ENCODE assay signal across 8 mouse cellular contexts in the genomic region with DNA sequence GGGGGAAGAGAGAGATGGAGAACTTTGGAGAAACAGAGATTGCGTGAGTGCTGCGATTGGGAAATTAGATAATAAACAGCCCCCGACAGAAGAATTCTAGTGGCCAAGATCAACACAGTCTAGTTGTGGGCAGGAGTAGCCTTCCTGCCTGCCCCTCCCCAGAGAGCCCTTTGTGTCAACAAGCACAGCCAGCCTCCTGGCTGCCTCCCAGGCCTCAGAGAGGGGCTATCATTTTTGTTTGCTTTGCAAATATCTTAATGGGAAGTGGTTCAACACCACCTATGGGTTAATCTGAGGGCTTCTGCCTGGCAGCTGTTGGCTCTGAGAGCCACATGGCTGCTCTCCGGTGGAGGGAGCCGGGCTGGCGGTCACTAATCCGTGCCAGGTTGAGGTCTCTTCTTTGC.
DNase-seq lines count a peak whose midpoint lies in the region; ATAC-seq lines count a peak whose summit lies in the region.

No protein-coding gene starts in this region.

- peak; percentile 45 for DNase-seq in cerebellum, adult 9-11 months
- DNase-seq in embryo, embryonic 10 days (ENCODE audit: low spot score) = peak; percentile 52
- peak; percentile 6 for DNase-seq in heart, postnatal 25 days (ENCODE audit: low spot score)
- no peak for DNase-seq in spleen, postnatal 14 days (ENCODE audit: low spot score in 2 of 2)
- DNase-seq in left cerebral cortex, postnatal 14 days (ENCODE audit: low spot score in 2 of 2) = no peak

- 33% methylated on average over 7 of the region's 7 CpGs for WGBS in limb, embryonic 15.5 days
- WGBS in neural tube, embryonic 14.5 days = 47% methylated on average over 7 of the region's 7 CpGs

- H3K4me1 ChIP-seq in limb, embryonic 15.5 days = peaks cover 15% of the 10 kb centered on the region
- H3K4me1 ChIP-seq in neural tube, embryonic 14.5 days (ENCODE audit: control insufficient read depth, insufficient read depth, low read length) = no peaks in the 10 kb centered on the region

- no peak overlapping the region for H3K4me3 ChIP-seq in limb, embryonic 15.5 days
- H3K4me3 ChIP-seq in neural tube, embryonic 14.5 days (ENCODE audit: low read depth, low read length) = no peak overlapping the region

- H3K9ac ChIP-seq in limb, embryonic 15.5 days = no peak overlapping the region
- no peak overlapping the region for H3K9ac ChIP-seq in neural tube, embryonic 14.5 days (replicated peaks; ENCODE audit: low read depth, low read length)

- peak overlapping the region; percentile 15; the same call in 1 of the 2 replicates for H3K4me2 ChIP-seq in limb, embryonic 15.5 days
- H3K4me2 ChIP-seq in neural tube, embryonic 14.5 days (ENCODE audit: low read depth, low read length) = 0 out of 2 replicates have a peak overlapping the region, but pooled peaks have one; percentile 4

- H3K27me3 ChIP-seq in limb, embryonic 15.5 days = peaks cover 12% of the 10 kb centered on the region; the same call in 1 of the 2 replicates
- H3K27me3 ChIP-seq in neural tube, embryonic 14.5 days (ENCODE audit: control insufficient read depth, insufficient read depth, low read length) = no peaks in the 10 kb centered on the region

- no peak for ATAC-seq in cerebellum, adult (ENCODE audit: insufficient number of reproducible peaks, low FRiP score, low TSS enrichment)
- ATAC-seq in limb, embryonic 15.5 days (ENCODE audit: insufficient number of reproducible peaks, low FRiP score, low TSS enrichment, low read depth) = no peak
- no peak for ATAC-seq in neural tube, embryonic 14.5 days (ENCODE audit: low read depth)

- H3K36me3 ChIP-seq in limb, embryonic 15.5 days = no peaks in the 10 kb centered on the region
- no peaks in the 10 kb centered on the region for H3K36me3 ChIP-seq in neural tube, embryonic 14.5 days (ENCODE audit: control insufficient read depth, insufficient read depth, low read length)

- H3K9me3 ChIP-seq in limb, embryonic 15.5 days = no peaks in the 10 kb centered on the region
- H3K9me3 ChIP-seq in neural tube, embryonic 14.5 days (ENCODE audit: control insufficient read depth, low read length) = no peaks in the 10 kb centered on the region

- H3K27ac ChIP-seq in limb, embryonic 15.5 days = no peak overlapping the region
- no peak overlapping the region for H3K27ac ChIP-seq in neural tube, embryonic 14.5 days (ENCODE audit: low read depth, low read length)

- intact Hi-C loops in heart, postnatal 25 days (cut with DNase I) = no loop called here
- intact Hi-C loops in left cerebral cortex, postnatal 14 days (cut with DNase I) = no loop called here

Comparison
In these comparisons a context has a peak if more than half of its experiments do, and no peak if none do; other contexts are left out.
1. DNase-seq: peak in cerebellum, adult 9-11 months (single experiment), embryo, embryonic 10 days (single experiment) and heart, postnatal 25 days (single experiment); none in spleen, postnatal 14 days (0 of 2) and left cerebral cortex, postnatal 14 days (0 of 2).